Mouse (Mus musculus): Measurements from ENCODE around the gene Ckmt1.

DNA sequence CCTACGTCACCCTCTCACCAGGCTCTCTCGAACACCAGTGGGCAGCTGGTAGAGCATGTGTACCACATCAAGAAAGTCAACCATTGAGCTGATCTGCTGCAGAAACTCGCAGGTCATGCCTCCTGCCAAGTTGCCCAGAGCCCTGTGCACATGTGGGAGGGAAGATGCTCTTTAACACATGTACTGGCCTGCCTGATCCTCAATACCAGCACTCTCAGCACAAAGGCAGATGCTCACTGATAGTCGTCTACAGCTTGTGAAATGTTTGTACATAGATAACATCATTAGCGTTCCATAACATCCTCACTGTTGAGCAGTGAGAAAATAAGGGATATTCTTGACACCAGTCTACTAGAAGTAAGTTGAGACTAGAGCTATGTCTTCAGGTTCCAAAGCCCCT lies 13.4 kb downstream of the Ckmt1 start:
- TF ChIP-seq POLR2A (IDR thresholded peaks at IDR 0.05; ENCODE audit: low read depth, low read length) (no peak), CTCF (IDR thresholded peaks at IDR 0.05; ENCODE audit: borderline replicate concordance, insufficient read depth, low read length) (no peak)

All from embryonic fibroblast, embryonic 13.5 days (primary cell).